ENCODE assay signal across 8 mouse cellular contexts in genomic region chr16:4938461-4938860, GRCm38 (mm10). TPM values are rescaled to one million over a fixed set of nuclear protein-coding genes. Genes with fewer than 3 reads are reported as not detected.
DNase-seq lines count a peak whose midpoint lies in the region; ATAC-seq and TF ChIP-seq lines count a peak whose summit lies in the region.

TSS of gene Nudt16l1 (plus strand) at chr16:4938761.

- H3K9ac ChIP-seq in heart, embryonic 11.5 days (ENCODE audit: low read depth, low read length) = peak within 1 kb of the TSS; percentile 82
- peak within 1 kb of the TSS; percentile 90 for H3K9ac ChIP-seq in midbrain, embryonic 16.5 days (ENCODE audit: low read depth, low read length)

- H3K4me3 ChIP-seq in heart, embryonic 11.5 days (ENCODE audit: low read depth, low read length) = peak within 1 kb of the TSS; percentile 72
- peak within 1 kb of the TSS; percentile 73 for H3K4me3 ChIP-seq in midbrain, embryonic 16.5 days (ENCODE audit: low read depth, low read length)

- ATAC-seq in heart, embryonic 11.5 days (replicated peaks; ENCODE audit: insufficient number of reproducible peaks, low FRiP score, low TSS enrichment) = no peak
- ATAC-seq in midbrain, embryonic 16.5 days = no peak

- no peak for TF ChIP-seq CTCF in brain, embryonic 14.5 days (IDR thresholded peaks at IDR 0.05; ENCODE audit: borderline replicate concordance, extremely low read depth, insufficient read depth, insufficient read length)

- H3K36me3 ChIP-seq in heart, embryonic 11.5 days (ENCODE audit: control insufficient read depth, insufficient read depth, low read length) = peaks cover 23% of the 10 kb centered on the region
- peaks cover 7% of the 10 kb centered on the region for H3K36me3 ChIP-seq in midbrain, embryonic 16.5 days (ENCODE audit: control insufficient read depth, insufficient read depth, low read length)

- peaks cover 7% of the 10 kb centered on the region for H3K4me1 ChIP-seq in heart, embryonic 11.5 days (ENCODE audit: control insufficient read depth, insufficient read depth, low read length)
- peaks cover 15% of the 10 kb centered on the region; the same call in 1 of the 2 replicates for H3K4me1 ChIP-seq in midbrain, embryonic 16.5 days (ENCODE audit: control insufficient read depth, insufficient read depth, low read length)

- peak within 1 kb of the TSS; percentile 83 for H3K4me2 ChIP-seq in heart, embryonic 11.5 days
- H3K4me2 ChIP-seq in midbrain, embryonic 16.5 days (ENCODE audit: low read length) = peak within 1 kb of the TSS; percentile 79

- whole genome bisulfite sequencing in heart, embryonic 11.5 days (ENCODE audit: insufficient replicate concordance) = 2% methylated on average over 2 of the region's 2 CpGs
- WGBS in midbrain, embryonic 16.5 days = 0% methylated on average over 2 of the region's 2 CpGs

- no peak for TF ChIP-seq POLR2A in brain, embryonic 14.5 days (IDR thresholded peaks at IDR 0.05; ENCODE audit: borderline replicate concordance, extremely low read depth, insufficient read depth, insufficient read length, poor library complexity, severe bottlenecking)

- peak within 1 kb of the TSS; percentile 64 for H3K27ac ChIP-seq in heart, embryonic 11.5 days (ENCODE audit: low read depth, low read length)
- H3K27ac ChIP-seq in midbrain, embryonic 16.5 days (ENCODE audit: low read length) = peak within 1 kb of the TSS; percentile 84

- no peaks in the 10 kb centered on the region for H3K27me3 ChIP-seq in heart, embryonic 11.5 days (ENCODE audit: control insufficient read depth, insufficient read depth, low read length)
- no peaks in the 10 kb centered on the region for H3K27me3 ChIP-seq in midbrain, embryonic 16.5 days (ENCODE audit: control insufficient read depth, insufficient read depth, low read depth, low read length)

- H3K9me3 ChIP-seq in heart, embryonic 11.5 days (replicated peaks; ENCODE audit: control insufficient read depth, low read length) = no peaks in the 10 kb centered on the region
- H3K9me3 ChIP-seq in midbrain, embryonic 16.5 days (replicated peaks; ENCODE audit: control insufficient read depth, low read length, poor library complexity, severe bottlenecking) = no peaks in the 10 kb centered on the region

- DNase-seq in layer of hippocampus, adult 8-10 months (ENCODE audit: low spot score in 2 of 2) = no peak
- no peak for DNase-seq in layer of hippocampus, adult 9-10 months (ENCODE audit: low spot score)
- DNase-seq in brain, embryonic 14.5 days (ENCODE audit: low read depth) = no peak
- no peak for DNase-seq in layer of hippocampus, postnatal 36 days
- no peak for DNase-seq in thymus, postnatal 4 days
- no peak for DNase-seq in frontal cortex, postnatal 14 days (ENCODE audit: low spot score in 2 of 2)

RNA-seq across cellular contexts. Expression of gene Nudt16l1, which starts in this region (rescaled TPM):
- total RNA-seq in layer of hippocampus, adult 8-10 months (2022) = 10 to 100 TPM; 75.3 to 81.3 (median 78.2) TPM
- polyA plus RNA-seq in brain, embryonic 14.5 days (2012; rRNA removed) = 102 and 141 TPM in 2 replicates
- 102 and 106 TPM in 2 replicates for polyA plus RNA-seq in heart, embryonic 11.5 days (2014; fragmentation: Nextera tagmentation; extraction: Ambion mirVana)
- total RNA-seq in layer of hippocampus, postnatal 36 days (2021) = 10 to 100 TPM; 76.4 to 82.1 TPM
- polyA plus RNA-seq in midbrain, embryonic 16.5 days (2015; fragmentation: Nextera tagmentation; extraction: Ambion mirVana) = 117 and 119 TPM in 2 replicates
